ENCODE assay signal across 25 mouse cellular contexts in the genomic region with DNA sequence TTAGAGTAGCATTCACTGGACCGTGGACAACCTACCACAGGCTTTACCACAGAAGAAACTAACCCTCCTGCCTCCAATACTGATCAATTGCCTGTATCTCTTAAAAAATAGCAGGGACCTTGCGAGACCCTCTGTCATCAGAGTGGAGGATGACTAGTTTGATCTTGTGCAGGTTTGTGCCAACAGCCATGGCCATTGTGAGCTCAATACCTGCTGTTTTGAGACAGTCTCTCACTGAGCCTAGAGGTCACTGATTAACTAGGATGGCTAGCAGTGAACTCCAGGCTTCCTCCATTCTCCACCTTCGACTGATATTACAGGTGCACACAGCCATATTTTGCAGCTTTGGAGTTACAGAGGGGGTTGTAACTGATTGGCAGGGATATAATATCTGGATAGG.
DNase-seq lines count a peak whose midpoint lies in the region; ATAC-seq and TF ChIP-seq lines count a peak whose summit lies in the region.
"Had no signal": no experiment of that assay in that cellular context is flagged by ENCODE, and none has a peak within 500 bp of the region (broad histone marks: within the 10 kb centered on the region; RNA-seq: fewer than 3 reads in every experiment).

No protein-coding gene starts in this region.

- H3K27me3 ChIP-seq in kidney, embryonic 16.5 days (ENCODE audit: insufficient read depth, low read length), result no peaks in the 10 kb centered on the region
- no peaks in the 10 kb centered on the region for H3K27me3 ChIP-seq in liver, embryonic 16.5 days (ENCODE audit: control insufficient read depth, insufficient read depth, low read depth, low read length)
- H3K27me3 ChIP-seq in forebrain, postnatal 0 days (ENCODE audit: insufficient read depth, low read length), result no peaks in the 10 kb centered on the region; the same call in 1 of the 2 replicates
- H3K27me3 ChIP-seq: embryonic facial prominence, embryonic 13.5 days; forebrain, embryonic 13.5 days; heart, embryonic 13.5 days; hindbrain, embryonic 12.5 days; limb, embryonic 12.5 days; liver, embryonic 15.5 days; neural tube, embryonic 15.5 days; stomach, embryonic 15.5 days had no signal

- H3K27ac ChIP-seq in kidney, embryonic 16.5 days (ENCODE audit: low read length), result peak overlapping the region; percentile 80
- H3K27ac ChIP-seq in liver, embryonic 16.5 days (ENCODE audit: low read length), result no peak overlapping the region
- H3K27ac ChIP-seq in forebrain, postnatal 0 days (ENCODE audit: low read depth, low read length), result no peak overlapping the region
- H3K27ac ChIP-seq: embryonic facial prominence, embryonic 13.5 days; forebrain, embryonic 13.5 days; hindbrain, embryonic 12.5 days; limb, embryonic 12.5 days; liver, embryonic 15.5 days; neural tube, embryonic 15.5 days; stomach, embryonic 15.5 days had no signal

- ATAC-seq in kidney, embryonic 16.5 days (ENCODE audit: low FRiP score, low TSS enrichment), result peak; percentile 33
- ATAC-seq in liver, embryonic 16.5 days (ENCODE audit: low read depth), result peak; percentile 37; the same call in 1 of the 2 replicates
- no peak for ATAC-seq in forebrain, postnatal 0 days
- ATAC-seq in erythroid progenitor cell, adult 5-6 weeks (replicated peaks; ENCODE audit: low FRiP score, poor library complexity, severe bottlenecking), result no peak
- ATAC-seq: forebrain, embryonic 13.5 days; lung, postnatal 0 days had no signal

- WGBS in kidney, embryonic 16.5 days, result 60% methylated on average over 3 of the region's 3 CpGs
- WGBS in liver, embryonic 16.5 days (ENCODE audit: insufficient replicate concordance), result 44% methylated on average over 3 of the region's 3 CpGs
- WGBS in forebrain, postnatal 0 days, result 86% methylated on average over 3 of the region's 3 CpGs

- peaks cover 28% of the 10 kb centered on the region; the same call in 1 of the 2 replicates for H3K4me1 ChIP-seq in kidney, embryonic 16.5 days (ENCODE audit: insufficient read depth, low read length)
- no peaks in the 10 kb centered on the region for H3K4me1 ChIP-seq in liver, embryonic 16.5 days (ENCODE audit: control insufficient read depth, low read depth, low read length)
- no peaks in the 10 kb centered on the region for H3K4me1 ChIP-seq in forebrain, postnatal 0 days (ENCODE audit: insufficient read depth)
- H3K4me1 ChIP-seq: embryonic facial prominence, embryonic 13.5 days; forebrain, embryonic 13.5 days; liver, embryonic 15.5 days; stomach, embryonic 15.5 days had no signal

- H3K36me3 ChIP-seq in kidney, embryonic 16.5 days (ENCODE audit: insufficient read depth, low read length), result no peaks in the 10 kb centered on the region
- no peaks in the 10 kb centered on the region for H3K36me3 ChIP-seq in liver, embryonic 16.5 days (ENCODE audit: control insufficient read depth, insufficient read depth)
- H3K36me3 ChIP-seq in forebrain, postnatal 0 days (ENCODE audit: insufficient read depth), result no peaks in the 10 kb centered on the region
- H3K36me3 ChIP-seq: embryonic facial prominence, embryonic 13.5 days; heart, embryonic 13.5 days; hindbrain, embryonic 12.5 days; limb, embryonic 12.5 days; liver, embryonic 15.5 days; neural tube, embryonic 15.5 days; stomach, embryonic 15.5 days had no signal

- DNase-seq in heart, adult 11 months, result peak; percentile 21
- no peak for DNase-seq in heart, adult 8-10 months (ENCODE audit: low spot score)
- DNase-seq in kidney, adult 18-20 months, result peak; percentile 68
- no peak for DNase-seq in forebrain, postnatal 0 days
- DNase-seq: adrenal gland, postnatal 10 days; cerebellum, adult 2 months; cerebellum, postnatal 25 days; heart, adult 18-20 months; heart, postnatal 14 days; layer of hippocampus, postnatal 36 days; thymus, postnatal 25 days had no signal

- TF ChIP-seq CTCF in forebrain, postnatal 0 days (IDR thresholded peaks at IDR 0.05; ENCODE audit: low read depth), result no peak

- no peak overlapping the region for H3K4me3 ChIP-seq in kidney, embryonic 16.5 days (ENCODE audit: low read length)
- no peak overlapping the region for H3K4me3 ChIP-seq in liver, embryonic 16.5 days (ENCODE audit: low read depth, low read length)
- no peak overlapping the region for H3K4me3 ChIP-seq in forebrain, postnatal 0 days (ENCODE audit: low read depth, low read length)
- H3K4me3 ChIP-seq: embryonic facial prominence, embryonic 13.5 days; erythroblast, embryonic 14.5 days; forebrain, embryonic 13.5 days; heart, embryonic 13.5 days; hindbrain, embryonic 12.5 days; limb, embryonic 12.5 days; liver, embryonic 15.5 days; neural tube, embryonic 15.5 days; stomach, embryonic 15.5 days had no signal

- H3K9ac ChIP-seq in kidney, embryonic 16.5 days (replicated peaks; ENCODE audit: low read length), result no peak overlapping the region
- H3K9ac ChIP-seq in liver, embryonic 16.5 days (ENCODE audit: low read depth, low read length), result no peak overlapping the region
- no peak overlapping the region for H3K9ac ChIP-seq in forebrain, postnatal 0 days
- H3K9ac ChIP-seq: embryonic facial prominence, embryonic 13.5 days; forebrain, embryonic 13.5 days; heart, embryonic 13.5 days; hindbrain, embryonic 12.5 days; limb, embryonic 12.5 days; liver, embryonic 15.5 days; neural tube, embryonic 15.5 days; stomach, embryonic 15.5 days had no signal

- no peaks in the 10 kb centered on the region for H3K9me3 ChIP-seq in kidney, embryonic 16.5 days (ENCODE audit: low read length)
- no peaks in the 10 kb centered on the region for H3K9me3 ChIP-seq in liver, embryonic 16.5 days (replicated peaks; ENCODE audit: control insufficient read depth, low read length)
- no peaks in the 10 kb centered on the region for H3K9me3 ChIP-seq in forebrain, postnatal 0 days (ENCODE audit: low read length)
- H3K9me3 ChIP-seq: embryonic facial prominence, embryonic 13.5 days; forebrain, embryonic 13.5 days; heart, embryonic 13.5 days; hindbrain, embryonic 12.5 days; limb, embryonic 12.5 days; liver, embryonic 15.5 days; neural tube, embryonic 15.5 days; stomach, embryonic 15.5 days had no signal

- H3K4me2 ChIP-seq in kidney, embryonic 16.5 days (replicated peaks; ENCODE audit: low read depth, low read length), result no peak overlapping the region; the same call in 1 of the 2 replicates
- no peak overlapping the region for H3K4me2 ChIP-seq in liver, embryonic 16.5 days (ENCODE audit: low read depth, low read length)
- H3K4me2 ChIP-seq in forebrain, postnatal 0 days (ENCODE audit: low read depth), result no peak overlapping the region
- H3K4me2 ChIP-seq: embryonic facial prominence, embryonic 13.5 days; forebrain, embryonic 13.5 days; heart, embryonic 13.5 days; hindbrain, embryonic 12.5 days; limb, embryonic 12.5 days; liver, embryonic 15.5 days; midbrain, embryonic 11.5 days; neural tube, embryonic 15.5 days; stomach, embryonic 15.5 days had no signal

Comparison
In these comparisons a context has a peak if more than half of its experiments do, and no peak if none do; other contexts are left out.
1. DNase-seq: peak in heart, adult 11 months (single experiment) and kidney, adult 18-20 months (single experiment); none in heart, adult 8-10 months (single experiment) and forebrain, postnatal 0 days (single experiment).
2. ATAC-seq: peak in kidney, embryonic 16.5 days (single experiment) and liver, embryonic 16.5 days (single experiment); none in forebrain, postnatal 0 days (single experiment) and erythroid progenitor cell, adult 5-6 weeks (single experiment).